Mouse (Mus musculus) frontal cortex, postnatal 25 days (tissue): ENCODE results near the gene Rnpepl1.

Source experiments
- DNase-seq, 2 experiments: peaks; one replicate each; pipeline ENCODE4 v3.0.0; 2022; ENCODE audit warnings: low spot score in 2 of 2

Rnpepl1 gene

DNA sequence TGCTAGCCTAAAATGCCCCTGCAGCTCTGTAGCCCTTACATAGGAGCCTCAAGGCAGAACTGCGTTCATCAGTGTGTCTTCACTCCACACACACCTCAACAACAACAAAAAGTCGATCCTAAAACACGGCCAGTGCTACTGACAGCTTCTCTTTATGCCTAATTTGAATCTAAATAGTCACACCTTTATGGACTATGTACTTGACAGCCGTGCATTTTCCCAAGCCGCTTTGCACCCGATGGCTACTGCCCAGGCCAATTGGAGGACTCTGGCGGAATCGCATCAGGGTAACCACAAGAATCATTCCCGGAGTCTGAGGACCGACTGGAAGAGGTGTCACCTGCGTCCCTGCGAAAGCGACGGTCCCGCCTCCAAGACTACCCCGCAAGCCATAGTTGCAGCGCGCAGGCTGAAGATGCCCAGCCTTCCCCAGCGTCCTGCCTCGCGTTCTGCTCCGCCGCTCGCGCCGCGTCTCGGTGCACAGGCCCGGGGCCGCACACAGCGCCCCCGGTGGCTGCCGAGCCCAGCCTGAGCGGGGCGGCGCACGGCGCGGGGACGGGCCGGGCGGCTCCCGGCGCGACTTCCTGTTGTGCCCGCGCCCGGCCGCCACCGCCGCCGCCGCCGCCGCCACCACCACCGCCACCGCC is at the start of gene Rnpepl1:
TSS of gene Rnpepl1 (plus strand) at position 545 of the 647 bp plus-strand sequence.
- DNase-seq = peak; percentile 45 to 56

DNA sequence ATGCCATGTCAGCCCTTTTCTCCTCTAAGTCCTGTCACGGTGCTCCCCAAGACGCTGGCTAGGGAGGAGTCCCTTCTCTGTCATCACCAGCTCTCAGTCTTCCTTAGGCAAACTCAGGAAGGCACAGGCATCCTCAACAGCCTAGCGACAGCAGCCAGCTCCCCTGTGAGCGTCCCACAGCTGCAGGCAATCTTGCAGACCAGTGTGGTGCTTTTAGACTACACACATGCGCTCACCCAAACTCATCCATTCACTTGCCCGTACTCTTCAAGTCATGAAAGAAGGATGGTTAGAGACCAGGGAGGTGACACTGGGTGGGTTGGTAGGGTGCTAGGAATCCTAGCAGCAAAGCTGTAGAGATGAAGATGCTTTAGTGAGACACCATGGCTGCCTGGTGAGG is 49.1 kb upstream of the Rnpepl1 start:
- no peak for DNase-seq

DNA sequence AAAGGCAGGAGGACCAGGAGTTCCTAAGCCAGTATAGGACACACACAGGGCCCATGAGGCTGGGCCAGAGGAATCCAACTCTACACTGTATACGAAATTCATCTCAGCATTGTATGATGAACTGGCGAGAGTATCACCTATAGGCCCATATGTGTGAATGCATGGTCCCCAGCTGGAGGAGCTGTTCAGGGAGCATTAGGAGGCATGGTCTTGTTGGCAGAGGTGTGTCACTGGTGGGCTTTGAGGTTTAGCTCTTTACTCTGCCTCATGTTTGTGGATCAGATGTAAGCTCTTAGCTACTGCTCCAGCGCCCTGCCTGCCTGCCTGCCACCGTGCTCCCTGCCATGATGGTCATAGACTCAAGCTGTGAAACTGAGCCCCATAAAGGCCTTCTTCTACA is 47.3 kb upstream of the Rnpepl1 start:
- no peak for DNase-seq

DNA sequence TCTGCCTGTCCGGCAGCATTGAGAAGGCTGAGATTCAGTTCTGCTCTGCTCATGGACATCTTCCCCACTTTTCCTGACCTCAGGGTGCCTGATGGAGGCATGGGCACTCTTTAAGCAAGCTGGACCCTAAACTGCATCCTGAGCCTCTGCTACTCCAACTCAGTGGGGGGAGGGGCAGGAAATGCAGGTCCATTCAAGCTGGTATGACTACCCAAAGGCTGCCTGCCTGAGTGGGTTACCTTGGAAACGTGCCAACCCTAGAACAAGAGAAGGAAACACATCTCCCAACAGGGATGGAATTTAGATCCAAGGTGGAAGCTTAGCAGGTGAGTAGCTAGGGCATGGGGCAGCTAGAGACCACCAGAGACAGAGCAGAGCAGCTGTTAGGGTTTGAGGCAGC is 44.4 kb upstream of the Rnpepl1 start:
- no peak for DNase-seq

DNA sequence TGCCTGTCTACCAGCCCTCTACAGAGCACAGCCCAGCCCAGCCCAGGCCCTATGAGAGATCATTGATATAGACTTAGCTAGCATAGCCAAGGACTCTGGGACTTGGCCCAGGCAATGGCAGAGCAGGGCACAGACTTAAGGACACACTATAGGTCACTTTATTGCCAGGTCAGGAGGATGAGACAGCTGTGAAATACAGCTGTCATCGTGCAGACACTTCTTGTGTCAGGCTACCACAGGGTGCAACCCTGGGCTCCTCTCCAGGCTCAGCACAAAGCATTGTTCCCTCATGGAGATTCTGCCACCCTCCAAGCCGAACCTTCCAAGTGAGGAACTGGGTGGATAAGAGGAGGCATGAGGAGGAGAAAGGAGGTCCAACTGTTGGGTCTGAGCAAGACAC is 40.6 kb upstream of the Rnpepl1 start:
- no peak for DNase-seq

DNA sequence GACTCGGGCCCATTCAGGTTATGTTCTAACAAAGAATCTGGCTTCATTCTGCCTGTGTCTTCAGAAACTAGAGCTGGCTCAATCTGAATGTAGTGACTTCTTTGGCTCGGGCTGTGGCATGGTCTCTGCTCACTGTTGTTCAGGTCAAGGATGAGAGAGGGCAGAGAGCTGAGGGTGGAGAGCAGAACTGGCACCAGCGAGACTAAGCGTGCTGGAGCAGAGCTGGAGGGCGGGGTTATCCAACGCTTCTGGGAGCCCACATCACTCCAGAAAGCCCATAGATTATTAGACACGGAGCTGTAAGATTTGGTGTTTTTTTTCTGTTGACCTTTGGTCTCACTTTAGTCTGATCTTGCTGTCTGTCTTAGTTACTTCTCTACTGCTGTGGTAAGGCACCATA is 37.9 kb upstream of the Rnpepl1 start:
- DNase-seq = no peak

DNA sequence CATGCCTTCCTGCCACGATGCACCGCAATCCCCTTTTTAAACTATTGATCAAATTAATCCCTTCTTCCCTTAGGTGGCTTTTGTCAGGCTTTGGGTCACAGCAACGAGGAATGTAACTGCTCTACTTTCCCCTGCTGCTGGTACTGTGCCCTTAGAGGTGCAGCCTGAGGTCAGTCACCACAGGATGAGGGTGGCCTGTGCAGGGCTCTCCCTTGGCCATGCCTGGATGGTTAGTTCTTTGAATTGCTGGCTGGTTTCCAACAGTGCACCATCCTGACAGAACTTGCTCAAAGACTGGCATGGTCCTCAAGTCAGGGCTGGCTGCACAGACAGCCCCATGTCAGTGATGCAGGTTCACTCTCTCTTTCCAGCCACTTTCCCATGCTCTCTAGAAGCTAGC is 36.6 kb upstream of the Rnpepl1 start:
- DNase-seq = no peak

DNA sequence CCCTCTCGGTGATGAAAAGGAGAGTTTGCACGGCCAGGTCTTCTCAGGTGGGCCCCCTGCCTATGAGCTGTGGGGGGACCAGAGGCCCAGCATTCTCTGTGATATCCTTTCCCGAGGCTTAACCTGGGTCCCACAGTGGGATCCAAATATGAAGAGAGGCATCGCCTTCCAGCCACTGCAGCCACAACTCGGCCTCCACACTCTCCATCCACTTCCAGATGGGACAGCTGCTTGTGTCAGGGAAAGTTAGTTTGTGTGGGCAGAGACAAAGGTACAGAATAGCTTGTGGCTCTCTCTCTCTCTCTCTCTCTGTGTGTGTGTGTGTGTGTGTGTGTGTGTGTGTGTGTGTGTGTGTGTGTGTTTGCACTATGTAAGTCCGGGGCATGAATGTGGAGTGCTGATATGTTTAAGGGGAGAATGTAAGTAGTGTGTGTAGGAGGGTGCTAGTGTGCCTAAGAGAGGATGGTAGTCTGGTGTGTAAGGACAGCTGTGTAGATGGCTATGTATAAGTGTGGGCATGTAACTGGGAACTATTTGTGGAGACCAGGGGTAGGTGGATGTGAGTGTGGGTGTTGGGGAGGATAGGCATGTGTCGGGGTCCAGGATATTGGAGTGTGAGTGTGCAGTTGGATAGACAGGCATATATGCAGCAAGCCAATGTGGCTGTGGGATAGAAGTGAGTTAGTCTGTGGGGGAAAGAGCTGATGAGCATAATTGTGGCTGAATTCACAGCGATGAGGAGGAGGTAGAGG is 35.0 kb upstream of the Rnpepl1 start:
- DNase-seq = no peak

DNA sequence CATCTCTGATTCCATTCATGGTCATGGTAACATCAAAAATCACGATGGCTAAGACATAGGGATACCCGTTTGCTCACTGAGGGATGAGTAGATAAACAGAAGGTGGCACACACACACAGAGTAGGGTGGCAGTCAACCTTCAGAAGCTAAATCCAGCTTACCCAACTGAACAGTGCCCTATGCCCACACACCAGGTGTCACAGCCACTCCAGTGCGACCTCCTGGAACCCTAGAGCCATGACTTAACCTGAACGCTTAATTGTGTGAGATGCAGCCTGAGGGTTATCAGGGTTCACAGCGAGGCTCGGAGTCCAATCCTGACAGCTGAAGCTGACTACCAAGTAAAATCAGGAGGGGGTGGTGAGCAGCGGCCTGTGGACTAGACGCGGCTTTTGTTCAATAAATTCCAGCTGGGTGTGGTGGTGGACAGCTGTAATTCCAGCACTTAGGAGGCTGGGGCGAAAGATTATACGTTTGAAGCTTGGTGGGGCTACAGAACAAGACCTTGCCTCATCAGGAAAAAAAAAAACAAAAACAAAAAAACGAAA is 33.1 kb upstream of the Rnpepl1 start:
- no peak for DNase-seq

DNA sequence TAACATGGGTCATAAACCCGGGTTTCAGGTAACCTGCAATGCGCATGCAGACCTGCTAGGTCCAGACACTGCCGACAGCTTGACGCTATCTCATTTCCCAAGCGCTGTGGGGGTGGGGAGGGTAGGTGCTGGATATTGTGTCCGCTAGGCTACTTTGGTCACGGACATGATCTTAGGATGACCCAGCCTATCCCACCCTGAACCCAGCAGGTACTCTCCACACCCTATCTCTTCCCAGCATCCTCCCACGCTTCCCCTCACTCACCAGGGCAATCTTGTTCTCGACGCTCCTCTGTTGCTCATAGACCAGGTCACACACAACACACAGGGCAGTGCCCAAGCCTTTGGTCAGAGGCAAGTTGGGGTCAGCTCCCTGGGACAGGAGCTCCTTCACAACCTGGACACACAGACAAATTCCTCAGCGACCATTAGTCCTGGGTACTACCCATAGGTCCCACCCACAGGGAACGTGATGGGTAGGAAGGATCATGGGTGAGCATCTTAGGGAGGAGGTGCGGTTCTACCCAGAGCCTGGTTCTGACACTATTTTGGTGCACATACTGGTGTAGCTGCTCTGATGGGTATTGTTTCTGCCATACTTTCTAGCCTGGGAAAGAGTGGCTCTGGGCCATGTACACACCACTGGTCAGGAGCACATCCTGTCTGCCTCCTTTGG is 32.4 kb upstream of the Rnpepl1 start:
- DNase-seq = no peak

DNA sequence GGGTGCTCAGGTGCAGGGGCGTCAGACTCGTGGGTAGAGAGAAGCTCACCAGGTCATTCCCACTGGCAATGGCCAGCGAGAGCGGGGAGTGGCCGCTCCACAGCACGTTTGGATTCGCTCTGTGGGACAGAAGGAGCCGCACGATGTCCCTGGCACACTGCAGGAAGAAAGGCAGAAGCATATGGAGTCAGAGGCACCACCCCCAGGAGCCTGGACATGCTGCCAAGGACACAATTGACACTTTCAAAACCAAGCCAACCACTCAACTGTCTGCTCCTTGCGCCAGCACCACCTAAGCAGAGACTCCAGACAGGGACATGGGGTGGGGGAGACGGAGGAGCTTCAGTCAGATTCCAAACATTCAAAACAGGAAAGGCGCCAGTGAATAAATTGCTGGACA is 31.3 kb upstream of the Rnpepl1 start:
- DNase-seq = no peak

DNA sequence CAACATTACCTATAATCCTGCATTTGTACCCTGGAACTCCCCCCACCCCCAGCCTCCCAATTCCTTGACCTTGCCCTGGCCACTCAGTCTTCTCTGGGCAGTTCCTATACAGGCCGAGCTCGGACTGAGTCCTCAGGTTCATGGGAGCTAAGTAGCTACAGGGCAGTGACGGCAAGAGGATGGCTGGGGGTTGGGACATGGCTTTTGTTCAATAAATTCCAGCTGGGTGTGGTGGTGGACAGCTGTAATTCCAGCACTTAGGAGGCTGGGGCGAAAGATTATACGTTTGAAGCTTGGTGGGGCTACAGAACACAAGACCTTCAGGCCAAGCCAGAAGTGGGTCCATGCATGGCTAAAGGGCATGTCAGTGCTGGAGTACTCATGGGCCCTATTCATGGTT is 30.5 kb upstream of the Rnpepl1 start:
- DNase-seq = no peak

DNA sequence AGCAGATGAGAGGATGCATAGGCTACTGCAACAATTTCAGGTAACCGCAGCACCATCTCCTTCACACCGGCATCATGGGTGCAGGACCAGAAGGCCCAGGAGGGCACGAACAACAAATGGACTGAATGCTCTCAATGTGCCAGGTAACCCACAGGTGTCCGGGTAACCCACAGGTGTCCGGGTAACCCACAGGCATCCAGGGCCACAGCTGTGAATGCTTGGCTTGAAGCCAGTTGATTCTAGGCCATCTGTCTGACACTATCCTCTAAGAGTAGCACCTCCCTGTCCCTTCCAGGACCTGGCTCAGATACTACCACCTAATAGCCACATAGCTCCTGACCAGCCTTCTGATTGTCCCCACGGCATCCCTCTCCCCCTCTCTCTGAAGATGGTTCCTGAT is 28.6 kb upstream of the Rnpepl1 start:
- DNase-seq = no peak

DNA sequence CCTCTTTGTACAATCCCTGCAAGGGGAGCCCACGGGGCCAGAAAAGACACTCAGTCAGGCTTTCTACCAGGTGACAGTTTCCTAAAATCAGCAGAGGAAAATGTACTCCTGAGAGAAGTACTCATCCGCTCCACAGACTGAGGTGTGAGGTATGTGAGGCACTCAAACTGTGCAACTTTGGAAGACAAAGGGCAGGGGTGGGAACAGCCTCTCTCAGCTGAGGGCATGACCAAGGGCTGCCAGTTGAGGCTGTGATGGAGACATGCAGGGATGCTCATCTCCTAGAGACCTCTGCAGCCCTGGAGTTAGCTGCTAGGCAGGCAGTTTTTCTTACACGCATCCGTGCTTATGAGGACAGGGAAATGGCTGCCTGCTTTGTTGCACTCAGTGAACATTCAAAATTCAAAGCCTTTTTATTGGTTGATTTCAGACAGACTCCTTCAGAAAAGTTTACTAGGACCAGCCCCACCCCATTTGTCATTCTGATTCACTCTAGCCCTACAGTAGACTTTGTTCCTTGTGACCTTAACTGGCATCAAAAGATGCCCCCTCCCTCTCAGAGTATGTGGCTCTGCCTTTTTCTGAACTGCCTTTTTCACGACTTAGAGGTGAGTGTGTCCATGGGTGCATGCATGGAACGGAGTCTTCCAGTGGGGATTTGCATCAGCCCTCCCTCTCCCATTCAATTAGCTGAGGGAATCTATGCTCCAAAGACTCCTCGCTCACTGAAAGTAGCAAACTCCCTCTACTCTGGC is 21.5 kb upstream of the Rnpepl1 start:
- DNase-seq = no peak

DNA sequence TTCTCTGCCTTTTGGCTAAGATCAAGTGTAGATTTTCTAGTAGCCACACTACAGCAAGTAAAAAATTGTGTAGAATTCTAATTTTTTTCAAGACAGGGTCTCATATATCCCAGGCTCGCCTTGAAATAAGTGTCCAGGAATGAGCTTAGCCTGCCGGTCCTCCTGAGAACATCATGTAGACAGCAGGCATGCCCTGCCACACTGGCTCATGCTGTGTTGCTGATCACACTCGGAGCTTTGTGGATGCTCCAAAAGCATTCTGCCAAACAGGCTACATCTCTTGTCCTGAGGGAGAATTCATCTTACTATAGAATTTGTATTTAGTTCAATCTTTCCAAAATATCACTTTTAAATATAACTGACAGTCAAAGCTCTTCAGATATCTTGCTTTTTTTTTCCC is 17.8 kb upstream of the Rnpepl1 start:
- no peak for DNase-seq

DNA sequence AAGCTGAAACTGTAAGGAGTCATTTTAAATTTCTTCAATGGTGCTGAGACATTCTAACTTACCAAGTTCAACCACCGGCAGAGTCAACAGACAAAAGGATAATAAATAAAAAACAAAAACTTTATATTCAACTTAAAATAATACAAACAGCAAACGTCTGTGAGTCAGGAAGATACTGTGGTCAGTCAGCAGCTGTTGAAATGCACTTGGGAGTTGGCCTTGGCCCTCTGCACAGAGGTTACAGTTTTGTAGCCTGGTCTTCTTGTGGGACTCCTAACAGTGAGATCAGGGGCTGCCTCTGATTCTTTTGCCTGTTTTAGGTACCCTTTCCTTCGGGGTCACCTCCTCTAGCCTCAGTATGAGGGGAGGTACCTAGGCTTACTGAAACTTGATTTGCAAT is 16.7 kb upstream of the Rnpepl1 start:
- no peak for DNase-seq

DNA sequence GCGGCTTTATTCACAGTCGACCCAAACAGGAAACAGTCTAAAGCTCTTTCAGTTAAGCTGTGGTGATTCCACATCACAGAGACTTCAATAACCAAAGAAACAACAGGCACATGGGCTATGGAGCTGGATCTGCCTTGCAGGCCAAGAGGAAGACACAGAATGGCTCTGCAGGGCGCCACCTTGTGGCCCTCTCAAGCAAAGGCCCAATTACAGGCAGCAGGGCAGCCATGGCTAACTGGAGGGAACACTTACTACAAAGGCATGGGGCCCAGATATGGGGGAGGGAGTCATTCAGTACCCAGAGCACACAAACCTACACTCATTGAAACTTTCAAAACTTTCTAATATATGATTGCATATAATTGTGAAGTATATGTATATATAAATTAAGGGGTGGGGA is 15.5 kb upstream of the Rnpepl1 start:
- DNase-seq = peak; percentile 76 to 77

DNA sequence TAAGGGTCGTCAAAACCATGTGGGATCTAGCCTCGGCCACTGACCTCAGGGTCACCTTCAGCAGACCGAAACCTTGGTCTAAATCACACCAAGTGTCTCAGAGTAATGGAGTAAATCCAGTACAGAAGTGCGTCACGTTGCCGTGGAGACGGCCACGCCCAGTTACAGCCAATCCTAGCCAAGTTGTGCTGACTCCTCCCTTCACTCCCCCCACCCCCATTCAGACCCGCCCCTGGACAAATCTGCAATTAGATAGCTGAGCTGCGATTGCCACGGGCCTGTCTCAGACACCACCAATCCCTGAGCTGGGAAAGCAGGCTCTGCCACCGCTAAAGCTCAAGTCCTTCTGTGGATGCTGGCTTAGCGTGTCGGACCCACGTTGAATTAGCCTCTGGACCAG is 7.8 kb upstream of the Rnpepl1 start, which contains the start of gene Ankmy1:
TSS of gene Ankmy1 (minus strand) at position 121 of the 400 bp plus-strand sequence.
- DNase-seq = peak; percentile 44 to 54

DNA sequence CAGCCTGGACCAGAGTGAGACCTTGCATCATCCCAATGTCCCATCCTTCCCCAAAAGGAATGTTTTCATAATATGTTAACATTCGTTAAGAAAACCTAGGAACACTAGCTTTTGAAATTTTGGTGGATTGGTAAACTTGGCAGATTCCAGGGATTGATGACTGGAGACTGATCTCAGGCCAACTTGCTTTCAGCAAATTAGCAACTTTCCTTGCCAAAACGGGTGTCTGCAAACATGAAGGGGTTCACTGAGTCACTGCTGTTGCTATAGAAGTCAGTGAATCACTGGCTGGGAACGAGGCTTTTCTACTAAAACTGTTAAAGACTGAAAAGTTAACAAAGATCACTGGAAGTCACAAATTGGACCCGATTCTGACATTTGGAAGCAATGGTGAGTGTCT is 7.0 kb upstream of the Rnpepl1 start:
- DNase-seq = no peak

DNA sequence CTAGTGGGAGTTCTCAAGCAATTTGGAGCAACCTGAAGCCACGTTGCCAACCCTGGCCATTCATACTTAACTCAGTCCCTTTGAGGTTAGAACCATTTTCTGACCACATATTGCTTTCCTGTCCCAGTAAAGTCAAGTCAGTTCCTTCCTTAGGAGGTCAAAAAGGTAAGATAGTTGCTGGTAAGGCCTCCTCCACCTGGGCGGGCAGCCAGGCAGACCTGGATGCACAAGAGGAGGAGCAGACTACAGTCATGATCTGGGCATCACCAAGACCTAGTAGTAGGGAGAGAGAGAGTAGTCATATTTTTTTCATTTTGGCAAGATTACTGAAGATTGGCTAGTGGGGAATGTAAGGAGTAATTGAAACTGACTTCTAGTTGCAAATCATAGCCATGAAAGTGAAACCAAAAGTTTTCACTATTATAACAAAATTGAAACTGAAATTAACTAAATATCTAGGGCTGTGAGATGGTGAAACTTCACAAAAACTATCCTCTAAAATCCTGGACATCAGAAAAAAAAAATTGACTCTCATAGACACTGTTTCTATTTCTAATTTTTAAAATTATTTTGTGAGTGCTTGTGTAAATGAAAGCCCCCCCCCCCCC is 4.8 kb upstream of the Rnpepl1 start:
- DNase-seq = no peak

DNA sequence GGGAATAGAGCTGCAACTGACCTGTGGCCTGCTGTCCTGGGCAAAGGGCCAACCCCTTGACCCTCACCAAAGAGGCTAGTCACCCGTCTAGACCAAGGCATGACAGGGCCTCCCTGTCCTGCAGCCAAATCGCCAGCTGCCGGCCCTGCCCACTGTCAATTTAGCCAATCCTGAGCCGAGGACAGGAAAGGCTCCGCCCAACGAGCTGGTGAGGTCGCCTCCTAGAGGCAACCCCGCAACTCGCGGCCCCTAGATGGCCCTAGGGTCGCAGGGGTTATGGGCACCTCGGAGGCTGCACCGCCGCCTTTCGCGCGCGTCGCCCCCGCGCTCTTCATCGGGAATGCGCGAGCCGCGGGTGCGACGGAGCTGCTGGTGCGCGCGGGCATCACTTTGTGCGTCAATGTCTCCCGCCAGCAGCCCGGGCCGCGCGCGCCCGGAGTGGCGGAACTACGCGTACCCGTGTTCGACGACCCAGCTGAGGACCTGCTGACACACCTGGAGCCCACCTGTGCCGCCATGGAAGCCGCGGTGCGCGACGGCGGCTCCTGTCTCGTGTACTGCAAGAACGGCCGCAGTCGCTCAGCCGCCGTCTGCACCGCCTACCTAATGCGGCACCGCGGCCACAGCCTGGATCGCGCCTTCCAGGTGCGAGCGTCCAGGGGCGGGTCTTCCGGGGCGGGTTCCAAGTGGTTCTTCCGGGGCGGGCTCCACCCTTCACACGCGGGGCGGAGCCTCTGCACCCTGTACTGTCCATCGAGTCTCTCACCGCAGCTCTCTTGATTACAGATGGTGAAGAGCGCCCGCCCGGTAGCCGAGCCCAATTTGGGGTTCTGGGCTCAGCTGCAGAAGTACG is 3.6 kb upstream of the Rnpepl1 start, which contains the start of gene Dusp28:
TSS of gene Dusp28 (plus strand) at position 203 of the 853 bp plus-strand sequence.
- peak; percentile 57 to 70 for DNase-seq
